Mouse (Mus musculus) lung, postnatal 0 days (tissue): ENCODE data around the gene Phkg2.

Experiments
- CTCF ChIP-seq: IDR thresholded peaks from 2 replicates; pipeline ENCODE4 v1.5.1; 2016; ENCODE audit warnings: antibody characterized with exemption, mild to moderate bottlenecking
- EP300 ChIP-seq: IDR thresholded peaks from 2 replicates; pipeline ENCODE4 v1.6.1; 2016; ENCODE audit warnings: antibody characterized with exemption, mild to moderate bottlenecking, control low read depth

DNA sequence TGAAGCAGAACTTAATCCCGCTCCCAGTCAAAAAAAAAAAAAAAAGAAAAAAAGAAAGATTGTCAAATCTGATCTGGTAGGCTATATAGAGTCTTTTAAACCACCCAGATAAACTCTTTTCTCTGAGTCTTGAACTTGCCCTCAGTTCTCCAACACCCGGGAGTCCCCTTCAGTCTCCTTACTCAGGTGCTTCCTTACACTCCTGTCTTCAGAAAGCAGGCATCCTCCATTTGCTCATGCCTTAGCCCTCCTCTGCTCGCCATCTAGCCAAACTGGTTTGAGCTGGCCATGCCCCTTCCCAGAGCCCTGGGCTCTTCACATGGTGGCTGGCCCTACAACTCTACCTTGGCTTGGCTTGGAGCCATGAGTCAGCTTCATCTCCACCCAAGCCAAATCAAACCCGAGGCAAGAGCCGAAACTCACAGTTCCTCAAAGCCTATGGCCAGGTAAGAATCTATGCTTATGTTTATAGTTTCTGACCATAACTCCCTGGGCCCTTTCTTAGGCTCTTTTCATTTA lies 11.7 kb upstream of the Phkg2 start, which contains the start of gene Tmem265:
- TF ChIP-seq CTCF (no peak), EP300 (no peak)
